Mouse (Mus musculus): Measurements from ENCODE around the gene Lmntd2.
A peak's percentile ranks its signal among the peaks of the same experiment; 100 is the strongest.
"Not testable (repeated sequence)": the region's sequence is repeated elsewhere in the genome, so short reads cannot be mapped to it uniquely, and the experiment has no call there.

Gene Lmntd2

GRCm38 (mm10) chr7:141213605-141214235 is at the start of gene Lmntd2:
Gene Lmntd2 (minus strand): TSS chr7:141214080.
- no peak for DNase-seq (ENCODE audit: low read depth)

DNA sequence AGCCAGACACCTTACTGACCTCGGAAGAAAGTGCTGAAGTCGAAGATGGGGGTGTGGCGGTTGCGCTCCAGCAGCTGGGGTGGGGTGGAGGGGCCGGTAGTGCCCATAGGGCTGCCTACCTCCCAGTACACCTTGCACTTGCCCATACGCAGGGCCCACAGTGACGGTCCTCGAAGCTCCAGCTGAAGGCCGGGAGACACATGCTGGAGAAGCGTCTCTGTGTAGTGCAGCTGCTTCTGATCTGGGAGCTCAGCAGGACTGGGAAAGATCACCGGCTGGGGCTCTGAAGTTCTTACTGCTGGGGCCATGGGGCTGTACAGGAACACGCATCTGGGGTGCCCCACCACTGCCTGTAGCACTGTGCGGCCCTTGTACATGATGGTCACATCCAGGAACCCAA is 49.8 kb upstream of the Lmntd2 start:
- no peak for DNase-seq (ENCODE audit: low read depth)

GRCm38 (mm10) chr7:141261480-141261879 is 47.6 kb upstream of the Lmntd2 start:
- DNase-seq (ENCODE audit: low read depth) = no peak

DNA sequence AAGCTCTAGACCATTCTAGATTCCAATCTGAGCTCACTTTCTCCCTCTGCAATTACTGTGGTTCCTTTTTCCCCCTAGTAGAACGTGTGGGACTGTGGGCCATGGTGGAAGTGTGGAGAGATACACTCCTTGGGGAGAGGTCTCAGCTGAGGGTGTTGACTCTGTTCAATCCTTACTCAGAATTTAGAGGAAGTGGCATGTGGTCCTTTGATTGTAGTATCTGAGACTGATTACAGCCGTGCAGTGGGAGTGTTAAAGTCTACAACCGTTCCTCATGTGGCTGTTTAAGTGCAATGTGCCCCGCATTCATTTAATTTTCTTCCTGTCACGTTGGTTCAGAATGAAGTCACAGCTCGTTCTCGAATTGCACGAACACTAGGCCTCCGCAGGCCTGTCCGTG is 42.3 kb upstream of the Lmntd2 start:
- DNase-seq (ENCODE audit: low read depth) = no peak

- not testable (repeated sequence) for DNase-seq (ENCODE audit: low read depth)
Observed at GRCm38 (mm10) chr7:141250486-141250885, 36.6 kb upstream of the Lmntd2 start.

DNA sequence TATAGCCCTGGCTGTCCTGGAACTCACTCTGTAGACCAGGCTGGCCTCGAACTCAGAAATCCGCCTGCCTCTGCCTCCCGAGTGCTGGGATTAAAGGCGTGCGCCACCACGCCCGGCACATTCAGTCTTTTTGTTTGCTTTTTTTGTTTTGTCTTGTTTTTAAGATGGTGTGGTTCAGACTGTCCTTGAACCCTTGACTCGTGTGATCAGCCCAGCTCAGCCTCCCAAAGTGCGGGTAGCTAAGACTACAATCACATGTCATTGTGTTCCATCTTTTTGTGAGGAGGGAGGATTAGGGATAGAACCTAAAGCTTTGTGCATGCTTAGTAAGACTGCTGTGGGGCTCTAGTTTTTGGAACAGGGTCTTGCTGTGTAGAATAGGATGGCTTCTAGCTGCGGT is 17.7 kb upstream of the Lmntd2 start:
- no peak for DNase-seq (ENCODE audit: low read depth)

DNA sequence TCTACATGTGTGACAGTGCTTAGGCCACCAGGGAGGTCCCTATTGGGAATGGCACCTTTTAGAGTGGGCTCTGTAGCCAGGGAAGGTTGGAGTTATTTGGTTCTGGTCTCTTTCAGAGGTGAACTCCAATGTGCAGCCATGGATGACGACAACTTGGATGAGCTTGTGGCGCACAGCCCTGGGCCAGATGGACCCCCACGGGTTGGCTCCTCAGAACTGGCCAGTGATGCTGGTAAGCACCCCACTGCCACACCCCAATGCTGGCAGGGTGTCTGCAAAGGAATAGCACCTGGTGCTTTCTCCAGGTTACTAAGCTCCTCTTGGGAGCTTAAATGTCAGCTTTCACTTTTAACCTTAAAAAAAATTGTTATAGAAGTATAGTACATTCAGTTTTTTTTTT is 17.2 kb upstream of the Lmntd2 start:
- DNase-seq (ENCODE audit: low read depth) = no peak

DNA sequence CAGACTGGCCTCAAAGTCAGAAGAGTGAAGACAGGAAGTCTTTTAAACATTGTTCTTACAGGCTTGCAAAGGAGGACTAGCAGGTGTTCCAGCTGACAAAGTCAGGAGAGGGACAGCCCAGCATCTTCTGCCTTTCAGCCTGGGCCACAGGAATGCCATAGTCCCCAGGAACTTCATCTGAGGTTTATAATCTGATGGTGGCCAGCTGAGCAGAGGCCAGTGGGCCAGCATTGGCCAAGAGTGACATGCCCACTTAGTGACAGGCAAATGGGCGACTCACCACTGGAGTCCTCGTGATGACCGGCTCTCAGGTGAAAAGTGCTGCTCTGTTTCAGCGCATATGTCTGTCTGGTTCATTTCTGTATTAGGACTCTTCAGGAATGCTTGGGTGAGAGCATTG is 16.7 kb upstream of the Lmntd2 start:
- DNase-seq (ENCODE audit: low read depth) = no peak

DNA sequence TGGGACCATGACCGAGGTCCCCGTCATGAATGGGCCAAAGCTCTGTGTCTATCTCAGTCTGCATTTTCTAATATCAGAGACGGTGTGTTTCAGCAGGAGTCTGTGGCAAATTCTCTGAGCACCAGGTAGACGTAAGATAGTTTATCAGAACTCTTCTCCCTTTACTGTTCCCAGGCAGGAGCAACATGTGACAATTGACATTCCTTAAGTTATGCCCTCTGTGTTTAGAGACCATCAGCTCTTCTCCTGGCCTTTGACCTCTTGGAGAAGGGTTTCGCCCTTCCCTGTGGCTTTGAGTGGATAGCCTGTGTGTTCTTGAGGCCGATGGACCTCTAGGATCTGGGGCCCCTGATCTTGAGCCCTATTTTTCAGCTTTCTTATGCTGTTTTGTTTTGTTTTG is 15.8 kb upstream of the Lmntd2 start:
- DNase-seq (ENCODE audit: low read depth) = no peak

DNA sequence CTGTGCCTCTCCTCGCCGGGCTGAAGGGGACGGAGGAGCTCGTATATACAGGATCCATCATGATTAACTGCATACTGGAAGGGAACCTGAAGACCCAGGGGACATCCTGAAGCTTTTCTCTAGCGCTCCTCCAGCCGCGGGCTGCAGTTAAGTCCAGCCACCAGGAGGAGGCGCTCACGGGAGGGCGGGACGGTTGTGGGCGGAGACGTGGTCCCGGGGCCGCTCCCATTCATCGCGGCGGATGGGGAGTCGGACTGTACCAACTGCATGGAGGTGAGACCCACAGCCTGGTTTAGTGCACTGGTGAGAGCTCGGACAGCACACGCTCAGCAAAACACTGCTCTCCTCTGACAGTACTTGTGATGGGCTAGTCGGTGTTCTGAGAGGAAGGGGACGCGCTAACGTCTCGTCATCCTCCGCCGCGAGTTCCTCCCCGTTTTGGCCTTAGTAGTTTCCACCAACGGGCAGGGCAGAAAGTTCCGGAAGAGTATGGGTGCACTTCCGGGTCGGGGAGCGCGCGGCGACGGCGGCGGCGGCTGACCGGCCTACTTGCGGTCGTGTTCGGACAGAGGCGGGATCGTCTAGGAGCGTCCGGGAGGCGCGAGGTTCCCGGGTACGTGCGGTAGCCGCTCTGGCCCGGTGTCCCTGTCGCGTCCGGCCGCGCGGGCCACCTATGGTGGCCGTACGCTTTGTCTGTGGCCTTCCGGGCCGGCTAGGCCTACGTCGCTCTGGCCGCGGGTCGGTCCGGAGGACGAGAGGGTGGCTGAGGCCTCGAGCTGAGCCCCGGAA is 14.6 kb upstream of the Lmntd2 start, which contains the start of gene Phrf1:
TSS of gene Phrf1 (plus strand) at position 506 of the 789 bp plus-strand sequence.
- peak; percentile 69 for DNase-seq (ENCODE audit: low read depth)

GRCm38 (mm10) chr7:141227796-141228195 is 13.9 kb upstream of the Lmntd2 start:
- no peak for DNase-seq (ENCODE audit: low read depth)

DNA sequence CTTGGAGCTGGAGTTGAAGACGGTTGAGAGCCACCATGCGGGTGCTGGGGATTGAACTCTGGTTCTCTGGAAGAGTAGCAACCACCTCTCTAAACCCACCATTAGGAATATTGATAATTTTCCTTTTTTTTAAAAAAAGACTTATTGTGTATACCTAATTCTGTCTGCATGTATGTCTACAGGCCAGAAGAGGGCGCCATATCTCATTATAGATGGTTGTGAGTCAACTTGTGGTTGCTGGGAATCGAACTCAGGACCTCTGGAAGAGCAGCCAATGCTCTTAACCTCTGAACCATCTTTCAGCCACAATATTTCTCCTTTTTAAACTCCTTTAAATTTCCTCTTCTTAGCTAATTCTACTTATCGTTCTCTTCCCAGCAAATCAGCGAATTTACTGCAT is 12.7 kb upstream of the Lmntd2 start:
- no peak for DNase-seq (ENCODE audit: low read depth)

- DNase-seq (ENCODE audit: low read depth) = no peak
Observed at GRCm38 (mm10) chr7:141222696-141223215, 8.9 kb upstream of the Lmntd2 start.

DNA sequence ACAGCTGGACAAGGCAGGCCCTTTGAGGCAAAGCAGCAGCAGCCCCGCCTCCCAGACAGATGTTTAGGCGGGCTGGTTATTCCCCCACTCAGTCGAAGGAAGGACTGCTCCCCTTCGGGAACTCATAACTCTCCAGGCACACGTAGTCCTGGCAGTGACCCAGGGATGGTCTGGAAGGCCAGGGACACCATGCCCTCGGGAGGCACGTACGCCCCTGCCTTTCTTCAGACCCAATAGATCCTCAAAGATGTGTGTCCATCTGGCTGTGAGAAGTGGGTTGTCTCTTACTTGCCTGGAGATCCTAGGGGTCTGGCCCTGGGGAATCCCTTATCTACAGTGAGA is 8.2 kb upstream of the Lmntd2 start:
- no peak for DNase-seq (ENCODE audit: low read depth)

DNA sequence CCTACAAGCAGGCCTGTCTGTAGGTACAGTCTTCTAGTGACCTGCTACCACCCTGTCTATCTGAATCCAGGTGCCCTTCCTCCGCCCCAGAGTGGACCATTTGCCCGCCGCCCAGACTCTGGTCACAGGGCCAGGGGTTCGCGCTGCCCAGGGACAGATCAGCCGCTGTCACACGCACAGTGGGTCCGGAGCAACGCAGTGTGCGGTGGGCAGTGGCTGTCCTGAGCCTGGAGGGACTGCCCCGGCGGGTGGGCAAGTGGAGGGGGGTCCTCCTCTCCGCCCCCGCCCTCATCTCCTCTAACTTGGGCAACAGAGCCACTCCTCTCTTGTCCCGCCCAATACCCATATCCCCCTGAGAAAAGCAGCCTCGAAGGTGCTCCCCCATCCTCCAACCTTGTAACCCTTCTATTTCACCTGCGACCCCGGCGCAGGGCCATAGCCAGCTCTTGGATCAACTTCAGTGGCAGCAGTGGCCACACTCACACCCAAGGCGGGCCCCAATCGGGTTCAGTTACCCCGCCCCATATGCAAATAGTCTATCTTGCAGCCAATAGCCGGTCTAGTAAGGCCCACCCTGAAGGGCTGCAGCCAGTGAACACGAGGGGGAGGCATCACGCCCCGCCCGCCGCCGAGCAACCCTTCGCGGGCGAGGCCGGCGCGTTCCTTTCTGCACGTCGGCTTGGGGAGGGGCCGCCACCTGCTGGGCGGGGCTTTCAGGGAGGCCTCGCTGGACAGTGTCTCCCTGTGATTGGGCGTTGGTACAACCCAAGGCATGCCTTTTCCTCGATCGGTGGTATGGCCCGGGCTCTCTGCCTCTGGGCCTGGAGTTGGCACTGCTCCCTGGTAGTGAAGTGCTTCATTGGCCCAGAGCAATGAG is 7.6 kb upstream of the Lmntd2 start:
- peak; percentile 94 for DNase-seq (ENCODE audit: low read depth)

DNA sequence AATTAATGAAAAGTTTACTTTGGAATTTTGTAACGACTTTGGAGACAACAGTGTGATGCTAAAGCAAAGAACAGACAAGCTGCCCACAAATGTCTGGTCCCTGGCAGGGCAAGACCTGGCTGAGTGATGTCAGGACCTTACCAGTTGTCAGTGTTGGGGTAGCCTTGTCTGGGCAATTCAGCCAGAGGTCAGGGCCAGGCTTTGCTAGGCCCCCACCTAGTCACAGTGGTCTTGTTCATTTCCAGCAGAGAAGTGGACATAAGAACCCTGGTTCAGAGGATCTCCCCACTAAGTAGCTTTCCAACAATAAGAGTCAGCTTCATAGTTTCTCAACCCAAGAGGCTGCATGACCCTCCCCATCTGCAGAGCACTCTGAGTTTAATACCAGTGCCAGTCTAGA is 6.5 kb upstream of the Lmntd2 start:
- no peak for DNase-seq (ENCODE audit: low read depth)

DNA sequence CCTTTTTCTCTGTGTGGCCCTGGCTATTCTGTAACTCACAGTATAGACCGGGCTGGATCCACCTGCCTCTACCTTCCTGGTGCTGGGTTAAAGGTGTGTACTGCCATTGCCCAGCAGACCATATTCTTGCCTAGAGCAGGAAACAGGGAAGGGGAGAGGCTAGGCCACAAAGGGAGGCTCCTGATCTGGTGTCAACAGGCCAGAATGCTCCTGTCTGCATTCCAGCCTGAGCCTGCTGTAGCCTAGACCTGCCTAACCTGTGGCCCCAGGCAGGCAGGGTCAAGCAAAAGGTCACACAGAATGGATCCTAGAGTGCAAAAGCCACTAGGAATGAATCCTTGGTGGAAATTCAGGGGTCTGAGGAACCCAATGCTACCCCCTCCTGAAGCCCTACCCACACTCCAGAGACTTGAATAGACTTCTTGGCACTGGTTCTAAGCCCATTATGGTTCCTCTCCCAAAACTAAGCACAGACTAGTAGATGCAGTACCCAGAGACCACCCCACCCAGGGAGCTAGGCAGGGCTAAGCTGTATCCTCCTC is 5.7 kb upstream of the Lmntd2 start:
- DNase-seq (ENCODE audit: low read depth) = no peak

GRCm38 (mm10) chr7:141218557-141219133 is 4.8 kb upstream of the Lmntd2 start:
- no peak for DNase-seq (ENCODE audit: low read depth)

DNA sequence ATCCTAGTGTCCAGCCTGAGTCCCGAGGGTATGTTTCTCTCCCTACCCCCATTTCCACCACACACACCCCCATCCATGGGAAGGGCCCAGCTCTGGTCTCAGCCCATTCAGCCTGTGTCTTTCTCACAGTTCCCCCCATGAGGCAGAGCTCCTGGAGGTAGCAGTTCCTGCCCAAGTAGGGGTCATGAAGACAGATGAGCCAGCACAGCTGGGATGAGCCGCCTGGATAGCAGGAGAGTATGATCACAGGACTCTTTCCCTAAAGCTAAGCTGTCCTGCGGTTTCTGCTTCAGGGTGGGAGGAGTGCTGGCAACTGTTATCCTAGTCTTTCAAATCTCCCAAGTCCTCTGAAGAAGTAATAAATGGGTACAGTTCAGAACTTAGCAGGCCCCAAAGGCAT is 4.3 kb upstream of the Lmntd2 start:
- no peak for DNase-seq (ENCODE audit: low read depth)

- no peak for DNase-seq (ENCODE audit: low read depth)
Observed at GRCm38 (mm10) chr7:141217343-141218013, 3.6 kb upstream of the Lmntd2 start.

- DNase-seq (ENCODE audit: low read depth) = no peak
Observed at GRCm38 (mm10) chr7:141216894-141217293, 3.0 kb upstream of the Lmntd2 start.
